Mouse (Mus musculus): Measurements from ENCODE around the gene Pbx4.

Gene Pbx4

DNA sequence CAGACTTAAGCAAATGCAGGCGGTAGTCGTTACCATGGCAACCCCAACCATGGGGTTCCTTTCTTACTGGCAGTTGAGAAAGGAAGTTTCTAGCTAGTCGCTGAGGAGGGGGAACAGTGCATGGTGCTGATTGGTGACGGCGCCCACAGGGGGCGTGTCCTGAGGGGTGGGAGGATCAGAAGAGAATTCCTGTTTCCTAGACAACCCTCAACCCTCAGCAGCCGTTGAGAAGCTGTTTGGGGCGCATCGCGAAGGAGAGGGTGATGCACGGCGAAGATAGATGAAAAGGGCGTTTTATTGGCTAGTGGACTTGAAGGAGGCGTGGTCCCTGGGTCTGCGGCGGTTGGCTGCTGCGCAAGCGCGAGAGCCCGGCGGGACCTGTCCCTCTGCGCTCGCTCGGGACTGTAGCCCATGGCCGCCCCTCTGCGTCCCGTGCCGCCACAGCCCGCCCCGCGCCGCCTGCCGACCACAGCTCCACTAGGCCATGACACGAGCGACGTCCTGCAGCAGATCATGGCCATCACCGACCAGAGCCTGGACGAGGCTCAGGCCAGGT lies at the start of gene Pbx4:
TSS of gene Pbx4 (plus strand) at position 194 of the 556 bp plus-strand sequence.
- DNase-seq (ENCODE audit: low read depth, low spot score) = peak; percentile 97

DNA sequence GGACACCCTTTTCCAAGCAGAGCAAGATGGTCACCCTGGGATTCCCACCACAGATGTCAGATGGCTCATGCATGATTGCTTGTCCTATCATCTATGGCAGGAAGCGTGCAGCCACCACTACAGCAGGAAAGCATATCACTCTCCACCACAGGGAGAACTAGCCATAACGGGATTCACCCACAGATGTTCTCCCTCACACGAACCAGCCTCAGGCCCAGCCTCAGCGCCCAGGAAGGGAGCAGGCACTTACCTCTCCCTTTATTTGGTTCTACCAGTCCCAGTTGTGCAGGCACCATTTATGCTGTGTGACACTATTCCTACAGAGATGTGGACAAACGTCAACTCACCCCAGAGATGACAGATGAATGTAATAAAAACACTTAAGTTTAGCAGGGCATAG lies 43.2 kb upstream of the Pbx4 start:
- DNase-seq (ENCODE audit: low read depth, low spot score) = no peak

DNA sequence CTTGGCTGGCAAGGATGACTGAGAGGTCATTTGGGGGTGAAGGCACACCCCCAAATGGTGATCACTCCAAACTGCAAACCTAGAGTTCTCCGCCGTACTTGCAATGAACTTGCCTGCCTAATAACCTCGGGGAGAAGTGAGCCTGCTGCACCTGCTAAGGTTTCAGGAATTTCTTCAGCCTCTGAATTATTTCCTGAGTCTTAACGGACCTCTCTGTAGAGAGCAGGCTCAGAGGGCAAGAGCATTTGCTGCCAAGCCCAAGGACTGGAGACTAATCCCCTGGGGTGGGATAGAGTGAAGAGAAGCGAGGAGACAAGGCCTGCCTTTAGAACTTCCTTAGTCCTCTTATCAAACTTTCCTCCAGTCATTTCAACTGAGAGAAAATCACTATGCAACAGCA lies 42.6 kb upstream of the Pbx4 start:
- DNase-seq (ENCODE audit: low read depth, low spot score) = no peak

DNA sequence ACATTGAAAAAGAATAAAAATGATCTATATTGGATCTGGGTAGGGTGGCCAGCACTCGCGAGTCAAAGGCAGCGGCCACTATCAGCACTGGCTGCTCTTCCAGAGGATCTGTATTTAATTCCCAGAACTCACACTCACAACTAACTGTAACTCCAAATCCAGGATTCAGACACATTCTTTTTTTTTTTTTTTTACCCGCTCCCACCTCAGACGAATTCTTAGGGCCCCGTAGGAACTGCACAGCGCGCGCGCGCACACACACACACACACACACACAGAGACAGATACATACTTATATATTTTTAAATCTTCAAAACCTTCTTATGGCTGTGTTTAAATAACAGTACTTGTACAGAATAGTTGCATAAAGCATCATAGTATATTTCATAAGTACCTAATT lies 41.9 kb upstream of the Pbx4 start:
- no peak for DNase-seq (ENCODE audit: low read depth, low spot score)

DNA sequence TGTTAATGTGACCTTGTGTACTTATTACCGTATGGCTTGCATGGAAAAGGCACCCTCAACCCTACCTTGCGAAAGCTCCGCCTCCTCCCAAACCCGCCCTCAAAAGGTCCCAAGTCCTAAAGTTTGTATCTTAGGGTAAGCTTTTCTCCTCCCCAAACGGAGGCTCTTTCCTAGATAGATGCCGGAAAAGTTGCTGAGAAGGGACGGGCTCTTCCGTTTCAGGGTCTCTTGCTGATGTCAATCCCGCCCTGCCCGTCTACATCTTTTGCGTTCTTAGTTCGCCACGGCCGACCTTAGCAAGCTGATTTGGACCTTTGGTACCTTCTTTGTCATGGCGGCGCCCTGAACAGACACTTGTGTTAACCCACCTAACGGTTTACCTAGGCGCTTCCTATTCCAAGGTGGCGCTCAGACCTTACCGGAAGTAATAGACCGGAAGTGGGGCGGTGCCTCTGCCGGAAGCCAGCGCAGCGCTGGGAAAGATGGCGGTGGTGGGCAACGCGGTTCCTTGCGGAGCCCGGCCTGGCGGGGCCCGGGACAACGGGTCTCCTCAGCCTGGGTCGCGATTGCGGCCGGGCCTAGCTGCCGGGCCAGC lies 41.4 kb upstream of the Pbx4 start, which contains the start of the genes Atp13a1 and Zfp866:
TSS of gene Atp13a1 (plus strand) at position 391 of the 595 bp plus-strand sequence.
TSS of gene Zfp866 (minus strand) at position 406 of the 595 bp plus-strand sequence.
- DNase-seq (ENCODE audit: low read depth, low spot score) = peak; percentile 68

DNA sequence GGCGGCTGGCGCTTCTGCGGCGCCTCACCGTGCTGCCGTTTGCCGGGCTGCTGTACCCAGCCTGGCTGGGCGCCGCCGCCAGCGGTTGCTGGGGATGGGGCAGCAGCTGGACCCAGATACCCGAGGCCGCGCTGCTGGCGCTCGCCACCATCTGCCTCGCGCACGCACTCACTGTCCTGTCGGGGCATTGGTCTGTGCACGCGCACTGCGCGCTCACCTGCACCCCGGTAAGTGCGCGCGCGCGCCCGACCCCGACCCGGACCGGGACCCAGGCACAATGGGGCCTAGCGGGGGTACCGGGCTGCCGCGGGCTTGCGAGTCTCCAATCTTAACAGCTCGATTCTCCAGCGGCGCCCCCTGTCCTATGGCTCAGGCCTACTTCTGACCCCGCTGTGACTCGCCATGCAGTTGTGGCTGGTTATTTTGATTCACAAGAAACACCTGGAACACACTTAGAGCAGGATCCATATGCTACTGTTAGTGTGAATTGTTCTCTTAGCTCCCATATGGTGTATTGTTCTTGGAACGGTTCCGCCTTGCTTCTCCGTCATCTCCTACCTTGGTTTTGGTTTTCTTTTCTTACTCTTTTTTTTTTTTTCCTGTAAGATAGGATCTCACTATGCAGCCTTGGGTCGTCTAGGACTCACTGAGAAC lies 40.7 kb upstream of the Pbx4 start:
- DNase-seq (ENCODE audit: low read depth, low spot score) = no peak

DNA sequence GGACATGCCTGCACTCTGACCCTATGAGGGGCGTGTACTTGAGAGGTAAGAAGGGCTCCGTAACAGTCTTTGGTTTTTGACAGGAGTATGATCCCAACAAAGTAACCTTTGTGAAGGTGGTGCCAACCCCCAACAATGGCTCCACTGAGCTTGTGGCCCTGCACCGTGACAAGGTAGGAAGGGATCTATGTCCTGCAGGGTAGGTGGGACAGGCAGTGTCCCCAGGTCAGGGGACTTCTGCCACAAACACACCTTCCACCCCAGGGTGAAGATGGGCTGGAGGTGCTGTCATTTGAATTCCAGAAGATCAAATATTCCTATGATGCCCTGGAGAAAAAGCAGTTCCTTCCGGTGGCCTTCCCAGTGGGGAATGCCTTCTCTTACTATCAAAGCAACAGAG lies 38.6 kb upstream of the Pbx4 start:
- DNase-seq (ENCODE audit: low read depth, low spot score) = no peak

DNA sequence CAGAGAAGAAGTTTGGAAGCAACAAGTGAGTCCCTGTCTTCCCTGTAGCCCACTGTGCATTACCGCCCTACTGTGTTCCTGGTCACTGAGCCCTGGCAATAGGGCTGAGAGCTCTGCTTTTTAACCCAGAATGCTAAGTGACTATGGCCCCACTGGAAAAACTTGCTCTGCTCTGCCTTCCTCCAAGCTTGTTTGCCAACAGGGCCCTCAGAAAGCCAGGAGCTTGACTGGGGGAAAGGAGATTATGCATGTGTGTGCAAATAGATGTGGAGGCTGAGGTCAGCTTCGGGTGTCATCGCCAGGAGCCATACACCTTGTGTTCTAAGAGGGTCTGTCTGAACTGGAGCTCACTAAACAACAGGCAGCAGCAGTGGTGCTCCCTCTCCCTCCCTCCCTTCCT lies 38.2 kb upstream of the Pbx4 start:
- DNase-seq (ENCODE audit: low read depth, low spot score) = no peak

DNA sequence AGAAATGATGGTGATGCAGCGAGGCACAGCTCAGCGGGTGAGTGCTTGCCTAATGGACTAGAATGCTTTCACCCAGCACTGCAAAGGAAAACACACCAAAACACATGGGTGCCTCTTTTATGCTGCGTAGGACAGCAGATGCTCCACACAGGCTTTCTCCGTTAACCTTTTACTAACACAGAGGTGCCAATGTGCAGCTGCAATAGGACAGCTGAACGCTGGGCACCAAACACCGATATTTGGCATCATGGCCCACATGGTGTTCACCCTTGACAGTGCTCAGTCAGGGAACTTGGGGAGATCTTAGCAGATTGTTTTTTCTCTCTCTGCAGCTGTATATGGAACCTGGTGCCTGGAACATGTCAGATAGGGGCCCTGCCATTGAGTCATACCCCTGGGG lies 37.4 kb upstream of the Pbx4 start:
- no peak for DNase-seq (ENCODE audit: low read depth, low spot score)

DNA sequence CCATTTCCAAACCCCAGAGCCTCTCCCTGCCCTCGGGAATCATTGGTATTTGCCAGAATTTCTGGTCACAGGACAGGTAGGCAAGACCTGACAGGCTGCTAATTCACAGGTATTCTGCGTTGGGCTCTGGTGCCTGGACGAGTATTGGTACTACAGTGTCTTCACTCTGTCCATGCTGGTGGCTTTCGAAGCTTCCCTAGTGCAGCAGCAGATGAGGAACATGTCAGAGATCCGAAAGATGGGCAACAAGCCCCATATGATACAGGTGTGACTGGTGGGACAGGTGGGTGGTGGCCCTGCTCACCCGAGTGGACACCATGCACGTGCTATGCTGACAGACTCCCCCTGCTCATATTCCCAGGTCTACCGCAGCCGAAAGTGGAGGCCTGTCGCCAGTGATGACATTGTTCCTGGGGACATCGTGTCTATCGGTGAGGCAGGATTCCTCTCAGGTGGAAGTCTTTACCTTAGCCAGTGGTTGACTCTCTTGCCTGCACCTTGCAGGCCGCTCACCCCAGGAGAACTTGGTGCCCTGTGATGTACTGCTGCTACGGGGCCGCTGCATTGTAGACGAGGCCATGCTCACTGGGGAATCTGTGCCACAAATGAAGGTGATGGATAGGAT lies 35.5 kb upstream of the Pbx4 start:
- no peak for DNase-seq (ENCODE audit: low read depth, low spot score)

DNA sequence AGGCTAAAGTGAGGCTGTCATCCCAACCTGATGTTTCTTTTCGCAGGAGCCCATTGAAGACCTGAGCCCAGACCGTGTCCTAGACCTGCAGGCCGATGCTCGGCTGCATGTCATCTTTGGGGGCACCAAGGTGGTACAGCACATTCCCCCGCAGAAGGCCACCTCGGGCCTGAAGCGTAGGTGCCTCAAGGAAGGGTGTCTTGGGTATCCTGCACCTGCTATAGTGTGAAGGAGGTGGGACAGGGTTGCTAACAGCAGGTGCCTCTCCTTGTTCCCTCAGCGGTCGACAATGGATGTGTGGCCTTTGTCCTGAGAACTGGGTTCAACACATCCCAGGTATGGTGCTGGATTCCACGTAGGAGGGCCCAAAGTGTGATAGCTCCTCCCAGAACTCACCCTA lies 34.6 kb upstream of the Pbx4 start:
- no peak for DNase-seq (ENCODE audit: low read depth, low spot score)

DNA sequence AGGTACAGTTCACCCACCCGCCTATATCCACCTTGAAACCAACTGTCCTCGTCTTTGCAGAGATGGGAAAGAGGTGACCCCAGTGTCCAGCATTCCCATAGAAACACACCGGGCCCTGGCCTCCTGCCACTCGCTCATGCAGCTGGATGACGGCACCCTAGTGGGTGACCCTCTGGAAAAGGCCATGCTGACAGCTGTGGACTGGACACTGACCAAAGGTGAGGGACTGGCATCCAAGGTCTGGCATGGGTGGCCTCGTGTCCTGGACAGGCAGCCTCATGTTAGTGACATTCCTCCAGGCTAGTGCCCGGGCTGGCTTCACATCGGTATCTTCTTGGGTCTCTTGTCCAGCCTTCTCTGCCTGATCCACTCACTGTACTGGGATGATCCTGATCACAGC lies 33.0 kb upstream of the Pbx4 start:
- no peak for DNase-seq (ENCODE audit: low read depth, low spot score)

DNA sequence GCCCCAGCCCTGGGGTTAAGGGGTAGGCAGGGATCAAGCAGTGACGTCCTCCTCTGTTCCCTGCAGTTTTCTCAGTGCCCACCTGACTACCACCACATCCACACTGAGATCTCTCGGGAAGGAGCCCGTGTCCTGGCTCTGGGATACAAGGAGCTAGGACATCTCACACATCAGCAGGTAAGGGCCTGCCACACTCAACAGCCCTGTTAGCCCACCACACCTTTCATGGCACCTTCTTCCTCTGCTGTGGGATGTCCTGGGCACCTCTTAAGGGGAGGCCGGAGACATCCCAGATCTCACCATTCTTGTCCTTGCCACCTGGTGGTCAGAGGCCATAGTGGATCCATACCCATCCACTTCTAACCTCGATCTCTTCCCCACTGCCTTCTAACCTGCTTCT lies 32.3 kb upstream of the Pbx4 start:
- no peak for DNase-seq (ENCODE audit: low read depth, low spot score)

DNA sequence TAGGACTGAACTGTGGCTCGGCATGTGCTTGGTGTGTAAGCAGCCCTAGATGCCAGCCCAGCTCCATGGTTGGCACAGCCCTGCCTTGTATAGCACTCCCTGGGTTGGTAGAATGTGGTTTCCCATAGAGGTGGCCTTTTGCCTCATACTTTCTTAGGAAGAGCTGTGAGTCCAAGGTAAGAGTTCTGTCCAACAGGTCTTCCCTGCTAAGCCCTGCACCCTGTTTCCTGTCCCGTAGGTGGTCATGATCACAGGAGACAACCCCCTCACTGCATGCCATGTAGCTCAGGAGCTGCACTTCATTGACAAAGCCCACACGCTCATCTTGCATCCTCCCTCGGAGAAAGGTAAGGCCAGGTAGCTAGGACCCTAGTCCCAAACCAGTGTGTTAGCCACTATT lies 30.5 kb upstream of the Pbx4 start:
- no peak for DNase-seq (ENCODE audit: low read depth, low spot score)

DNA sequence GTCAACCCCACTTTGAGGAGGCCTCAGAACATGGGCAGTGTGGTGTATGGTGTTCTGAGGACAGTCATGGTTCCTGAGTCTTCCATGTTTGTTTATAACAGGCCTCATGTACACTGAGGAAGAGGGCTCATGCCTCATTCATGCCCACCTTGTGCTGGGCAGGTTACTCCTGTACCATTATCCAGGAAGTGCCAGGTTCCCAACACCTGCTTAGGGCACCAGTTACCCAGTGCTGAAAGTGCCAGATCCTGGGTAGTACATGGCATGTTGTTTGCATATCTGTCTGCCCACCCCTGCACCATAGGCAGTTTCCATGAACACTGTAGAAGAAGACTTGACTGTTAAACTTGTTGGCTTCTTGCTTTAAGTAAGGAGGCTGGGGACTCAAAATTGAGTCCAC lies 30.1 kb upstream of the Pbx4 start:
- DNase-seq (ENCODE audit: low read depth, low spot score) = no peak

DNA sequence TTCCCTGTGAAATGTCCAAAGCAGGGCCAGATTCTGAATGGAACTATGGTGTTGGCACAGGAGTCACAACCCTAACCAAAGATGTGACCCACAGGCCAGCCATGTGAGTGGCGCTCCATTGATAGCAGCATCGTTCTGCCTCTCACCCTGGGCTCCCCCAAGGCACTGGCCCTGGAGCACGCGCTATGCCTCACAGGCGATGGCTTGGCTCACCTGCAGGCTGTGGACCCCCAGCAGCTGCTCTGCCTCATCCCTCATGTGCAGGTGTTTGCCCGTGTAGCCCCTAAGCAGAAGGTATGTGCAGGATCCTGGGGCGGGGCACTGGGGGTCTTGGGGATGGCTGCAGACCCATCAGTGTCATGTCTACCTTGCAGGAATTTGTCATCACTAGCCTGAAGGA lies 28.9 kb upstream of the Pbx4 start:
- DNase-seq (ENCODE audit: low read depth, low spot score) = no peak

DNA sequence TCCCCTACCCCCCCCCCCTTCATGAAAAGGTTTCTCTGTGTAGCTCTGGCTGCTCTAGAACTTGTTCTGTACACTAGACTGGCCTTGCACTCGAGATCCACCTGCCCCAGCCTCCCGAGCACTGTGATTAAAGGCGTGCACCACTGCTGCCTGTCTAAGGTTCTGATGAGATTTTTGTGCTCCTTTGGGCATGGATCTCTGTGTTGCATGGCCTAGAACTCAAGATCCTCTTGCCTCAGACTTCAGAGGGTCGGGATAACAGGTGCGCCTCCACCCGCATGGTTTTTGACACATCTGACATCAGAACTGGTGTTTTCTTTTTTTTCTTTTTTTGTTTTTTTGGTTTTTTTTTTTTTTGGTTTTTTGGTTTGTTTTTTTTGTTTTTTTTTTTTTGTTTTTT lies 27.8 kb upstream of the Pbx4 start:
- DNase-seq (ENCODE audit: low read depth, low spot score) = no peak

DNA sequence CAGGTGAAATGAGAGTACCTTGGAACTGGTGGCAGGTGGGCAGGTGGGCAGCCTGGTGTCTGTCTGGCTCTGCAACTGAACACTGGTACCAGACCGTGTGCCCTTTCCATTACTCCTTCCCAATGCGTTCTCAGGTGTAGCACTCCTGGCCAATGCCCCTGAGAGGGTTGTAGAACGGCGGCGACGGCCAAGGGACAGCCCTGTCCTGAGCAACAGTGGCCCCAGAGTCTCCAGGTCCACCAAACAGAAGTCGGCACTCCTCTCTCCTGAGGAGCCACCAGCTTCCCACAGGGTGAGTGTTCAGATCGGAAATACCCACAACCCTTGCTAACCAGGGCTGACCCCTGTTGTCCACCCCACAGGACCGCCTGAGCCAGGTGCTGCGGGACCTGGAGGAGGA lies 27.2 kb upstream of the Pbx4 start:
- DNase-seq (ENCODE audit: low read depth, low spot score) = no peak

DNA sequence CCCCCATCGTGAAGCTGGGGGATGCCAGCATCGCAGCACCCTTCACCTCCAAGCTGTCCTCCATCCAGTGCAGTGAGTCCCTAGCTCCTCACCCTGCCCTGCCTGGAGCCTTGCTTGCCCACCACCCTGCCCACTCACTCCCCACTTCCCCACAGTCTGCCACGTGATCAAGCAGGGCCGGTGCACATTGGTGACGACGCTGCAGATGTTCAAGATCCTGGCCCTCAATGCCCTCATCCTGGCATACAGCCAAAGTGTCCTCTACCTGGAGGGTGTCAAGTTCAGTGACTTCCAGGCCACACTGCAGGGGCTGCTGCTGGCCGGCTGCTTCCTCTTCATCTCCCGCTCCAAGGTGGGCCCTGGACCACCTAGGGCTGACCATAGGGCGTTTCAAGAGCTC lies 26.8 kb upstream of the Pbx4 start:
- no peak for DNase-seq (ENCODE audit: low read depth, low spot score)

DNA sequence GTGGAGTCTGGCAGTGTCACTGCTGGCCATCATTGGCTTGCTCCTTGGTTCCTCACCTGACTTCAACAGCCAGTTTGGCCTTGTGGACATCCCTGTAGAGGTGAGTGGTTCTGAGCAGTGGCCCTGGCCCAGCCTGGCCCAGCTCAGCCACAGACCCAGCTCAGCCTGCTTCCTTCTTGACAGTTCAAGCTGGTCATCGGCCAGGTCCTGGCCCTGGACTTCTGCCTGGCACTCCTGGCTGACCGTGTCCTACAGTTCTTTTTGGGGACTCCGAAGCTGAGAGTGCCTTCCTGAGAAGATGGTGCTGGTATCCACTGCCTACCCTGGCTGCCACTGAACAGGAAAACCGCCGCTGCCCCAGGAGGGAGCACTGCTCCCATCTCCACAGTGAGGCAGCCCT lies 25.1 kb upstream of the Pbx4 start:
- DNase-seq (ENCODE audit: low read depth, low spot score) = no peak

DNA sequence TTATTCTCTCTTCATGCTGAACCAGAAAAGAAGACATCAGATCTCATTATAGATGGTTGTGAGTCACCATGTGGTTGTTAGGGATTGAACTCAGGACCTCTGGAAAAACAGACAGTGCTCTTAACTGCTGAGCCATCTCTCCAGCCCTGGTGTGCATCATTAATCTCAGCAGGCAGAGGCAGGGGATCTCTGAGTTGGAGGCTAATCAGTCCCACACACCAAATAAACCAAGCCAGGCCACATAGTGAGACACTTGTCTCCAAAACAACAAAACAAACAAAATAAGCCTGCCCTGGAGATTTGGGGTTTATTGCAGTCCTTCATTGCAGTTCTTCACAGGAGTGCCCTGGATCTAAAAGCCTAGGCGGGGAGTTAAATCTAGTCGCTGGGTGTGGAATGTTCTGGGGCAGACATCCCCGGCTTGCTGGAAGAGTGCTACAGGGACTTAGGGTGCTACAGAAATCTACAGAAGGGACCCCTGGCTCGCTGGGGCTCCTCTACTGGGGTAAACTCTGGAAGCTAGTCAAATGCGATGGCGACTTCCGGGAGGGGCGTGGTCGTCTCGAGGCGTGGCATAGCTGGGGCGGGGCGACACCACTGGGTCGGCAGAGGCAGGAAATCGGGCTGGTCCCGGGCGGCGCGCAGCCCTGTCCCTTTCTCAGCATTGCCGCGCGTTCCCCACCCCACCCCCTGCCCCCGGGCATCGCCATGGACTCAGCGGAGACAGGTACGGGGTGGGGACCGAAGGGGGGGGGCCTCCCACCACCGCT lies 24.0 kb upstream of the Pbx4 start, which contains the start of gene Gmip:
TSS of gene Gmip (plus strand) at position 586 of the 770 bp plus-strand sequence.
- DNase-seq (ENCODE audit: low read depth, low spot score) = no peak

DNA sequence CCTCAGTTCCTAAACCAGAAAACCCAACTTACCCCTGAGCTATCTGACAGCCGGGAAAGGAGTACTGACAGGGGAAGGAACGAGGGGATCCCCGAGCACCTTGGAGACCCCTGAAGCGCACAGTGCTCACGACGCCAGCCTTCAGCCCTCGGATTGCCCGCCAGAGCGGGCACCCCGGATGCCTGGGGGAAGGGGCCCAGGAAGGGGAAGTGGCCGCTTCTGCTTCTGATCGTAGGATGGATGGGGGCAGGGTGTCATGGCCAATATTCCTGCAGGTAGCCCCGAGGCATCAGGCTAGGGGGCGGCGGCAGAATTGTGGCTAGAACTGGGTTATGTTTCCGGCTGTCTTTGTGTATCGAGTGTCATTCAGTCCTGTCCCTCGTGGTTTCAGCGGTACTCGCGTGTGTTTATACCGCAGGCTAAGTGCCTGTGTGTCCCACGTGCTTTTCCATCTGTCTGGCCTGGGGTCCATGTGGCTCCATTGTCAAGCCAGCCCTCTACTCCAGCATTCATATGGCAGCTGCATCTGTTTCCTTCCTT lies 23.4 kb upstream of the Pbx4 start:
- DNase-seq (ENCODE audit: low read depth, low spot score) = no peak
